Mouse (Mus musculus) urinary bladder, adult 2 months (tissue): ENCODE results near the gene Lalba. TPM values are rescaled to one million over a fixed set of nuclear protein-coding genes. Genes with fewer than 3 reads are reported as not detected.
"Not testable (repeated sequence)": the region's sequence is repeated elsewhere in the genome, so short reads cannot be mapped to it uniquely, and the experiment has no call there.

Experiments used
- DNase-seq: peaks from one replicate; pipeline ENCODE4 v3.0.0; 2022; ENCODE audit warnings: low spot score
- polyA plus RNA-seq: library from polyadenylated mRNA; depleted of rRNA; stranded (reverse); fragments of >200 nt; gene quantifications from 2 replicates; pipeline ENCODE4 v1.2.3, GENCODE M21; 2012; rRNA removed

Lalba gene
- polyA plus RNA-seq, result not detected in 2 replicates

- no peak for DNase-seq
Measured at GRCm38 (mm10) chr15:98482701-98483100, at the start of gene Lalba. Gene Lalba, minus strand, starts transcription at chr15:98482721.

DNA sequence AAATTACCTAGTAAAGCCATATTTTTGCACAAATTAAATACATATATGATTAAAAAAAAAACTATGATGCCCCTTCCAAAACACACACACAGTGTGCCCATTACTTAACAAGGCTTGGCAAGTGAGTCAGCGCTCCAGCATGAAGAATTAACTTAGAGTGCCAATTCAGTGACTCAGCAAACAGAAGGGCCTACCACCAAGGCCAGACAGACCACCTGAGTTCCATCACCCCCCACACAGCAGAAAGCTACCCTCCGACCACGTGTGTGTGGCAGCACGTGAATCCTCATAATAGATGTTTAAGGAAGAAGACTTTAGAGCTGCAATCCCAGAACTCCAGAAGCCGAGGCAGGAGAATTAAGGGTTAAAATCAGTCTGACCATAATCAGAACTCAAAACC lies 49.8 kb upstream of the Lalba start:
- DNase-seq, result no peak

DNA sequence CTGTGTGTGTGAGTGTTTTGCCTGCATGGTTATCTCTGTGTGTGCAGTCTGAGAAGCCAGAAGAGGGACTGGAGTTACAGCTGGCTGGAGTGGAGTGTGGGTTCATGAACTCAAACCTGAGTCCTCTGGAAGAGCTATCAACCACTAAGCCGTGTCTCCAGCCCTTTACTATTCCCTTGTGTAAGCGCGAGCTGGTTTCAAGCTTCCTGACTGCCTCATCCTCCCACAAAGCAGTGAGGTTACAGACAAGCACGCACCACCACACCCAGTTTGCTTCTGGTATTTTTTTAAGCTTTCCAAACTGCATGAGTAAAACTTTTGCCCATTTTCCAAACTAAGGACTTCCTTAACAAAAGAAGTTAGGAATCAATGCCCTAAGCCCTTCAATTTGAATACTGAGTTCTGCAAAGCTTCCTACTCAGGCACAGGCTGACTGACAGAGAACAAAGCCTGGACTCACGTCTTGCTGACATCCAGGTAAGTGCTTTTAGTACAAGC lies 45.6 kb upstream of the Lalba start:
- no peak for DNase-seq

DNA sequence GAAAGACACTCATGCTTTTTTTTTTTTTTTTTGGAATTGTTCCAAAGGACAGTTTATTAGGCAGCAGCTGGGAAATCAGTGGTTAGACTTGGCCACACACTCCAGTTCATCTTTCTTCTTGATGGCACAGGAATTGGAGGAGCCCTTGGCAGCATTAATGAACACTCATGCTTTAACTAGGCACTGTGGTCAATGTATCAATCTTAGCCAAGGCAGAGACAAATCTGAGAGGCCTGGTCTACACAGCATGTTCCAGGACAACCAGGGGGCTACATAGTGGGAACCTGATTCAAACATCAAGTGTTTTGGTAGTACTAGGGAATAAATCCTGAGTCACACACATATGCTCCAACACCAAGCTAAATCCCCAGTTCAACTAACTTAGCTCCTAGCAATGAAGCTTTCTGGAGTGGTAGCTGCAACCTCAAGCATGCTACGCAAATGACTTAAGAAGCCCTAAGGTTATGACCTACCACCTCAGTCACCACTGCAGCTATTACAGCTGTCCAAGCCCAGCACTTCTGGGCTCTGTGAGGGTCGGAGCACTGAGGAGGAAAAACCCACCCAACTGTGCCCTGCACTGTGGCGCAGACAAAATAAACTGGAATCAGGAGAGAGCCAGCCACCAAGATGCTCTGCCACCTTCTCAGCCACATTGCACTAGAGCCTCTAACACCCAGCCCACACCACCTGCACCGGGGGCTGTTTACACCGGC lies 44.7 kb upstream of the Lalba start:
- DNase-seq, result no peak

DNA sequence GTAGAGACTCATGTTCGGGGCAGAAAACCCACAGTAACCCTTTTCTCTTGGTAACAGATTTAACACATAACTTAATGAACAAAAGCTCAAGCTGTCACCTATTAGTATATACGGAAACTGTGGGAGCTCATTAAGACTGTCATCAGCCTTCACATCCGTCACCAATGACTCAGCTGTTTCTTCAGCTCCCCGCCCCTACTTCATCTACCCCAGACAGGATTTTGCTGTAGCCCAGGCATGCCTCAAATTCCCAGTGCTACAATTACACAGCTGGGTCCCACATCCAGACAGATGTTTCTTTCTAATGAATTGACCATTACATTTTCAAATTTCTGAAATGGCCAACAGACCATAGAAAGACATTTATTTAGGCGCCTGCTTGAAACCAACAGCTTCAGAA lies 43.5 kb upstream of the Lalba start:
- no peak for DNase-seq

DNA sequence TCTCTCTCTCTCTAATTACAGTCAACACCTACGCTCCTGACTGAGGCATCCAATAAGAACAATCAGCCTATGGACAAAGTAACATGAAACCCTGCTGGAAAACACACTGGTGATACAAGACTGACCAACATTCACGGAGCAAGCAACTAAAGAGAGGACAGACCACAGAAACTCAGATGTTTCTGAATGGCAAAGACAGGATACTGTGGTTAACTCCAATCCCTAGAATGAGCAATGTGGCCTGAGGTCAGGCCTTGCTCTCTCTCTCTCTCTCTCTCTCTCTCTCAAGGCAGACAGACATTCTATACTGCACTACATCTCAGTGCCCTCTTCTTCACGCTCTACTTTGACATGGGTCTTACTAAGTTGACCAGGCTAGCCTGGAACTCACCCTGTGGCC lies 38.7 kb upstream of the Lalba start:
- no peak for DNase-seq

GRCm38 (mm10) chr15:98517380-98518355 lies 35.1 kb upstream of the Lalba start:
- no peak for DNase-seq

GRCm38 (mm10) chr15:98514845-98515244 lies 32.3 kb upstream of the Lalba start:
- DNase-seq, result not testable (repeated sequence)

GRCm38 (mm10) chr15:98514146-98514545 lies 31.6 kb upstream of the Lalba start:
- DNase-seq, result no peak

DNA sequence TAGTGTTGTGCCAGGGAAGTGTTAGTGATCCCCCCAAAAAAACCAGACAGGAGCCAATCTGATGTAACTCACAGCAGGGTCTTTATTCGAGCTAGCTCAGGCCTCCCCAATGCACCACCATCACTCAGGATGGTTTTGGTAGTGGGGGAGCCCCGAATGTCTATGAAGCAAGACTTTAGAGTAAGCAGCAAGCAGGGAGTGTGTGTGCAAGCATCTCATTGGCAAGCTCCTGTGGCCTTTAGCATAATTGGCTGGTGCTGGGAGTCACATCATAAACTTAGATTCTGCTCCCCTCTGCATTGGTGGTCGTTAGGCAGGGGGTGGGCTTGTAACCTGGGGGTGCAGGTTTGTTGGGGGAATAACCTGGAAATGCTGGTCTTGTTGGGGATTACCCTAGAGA lies 31.2 kb upstream of the Lalba start:
- DNase-seq, result not testable (repeated sequence)

DNA sequence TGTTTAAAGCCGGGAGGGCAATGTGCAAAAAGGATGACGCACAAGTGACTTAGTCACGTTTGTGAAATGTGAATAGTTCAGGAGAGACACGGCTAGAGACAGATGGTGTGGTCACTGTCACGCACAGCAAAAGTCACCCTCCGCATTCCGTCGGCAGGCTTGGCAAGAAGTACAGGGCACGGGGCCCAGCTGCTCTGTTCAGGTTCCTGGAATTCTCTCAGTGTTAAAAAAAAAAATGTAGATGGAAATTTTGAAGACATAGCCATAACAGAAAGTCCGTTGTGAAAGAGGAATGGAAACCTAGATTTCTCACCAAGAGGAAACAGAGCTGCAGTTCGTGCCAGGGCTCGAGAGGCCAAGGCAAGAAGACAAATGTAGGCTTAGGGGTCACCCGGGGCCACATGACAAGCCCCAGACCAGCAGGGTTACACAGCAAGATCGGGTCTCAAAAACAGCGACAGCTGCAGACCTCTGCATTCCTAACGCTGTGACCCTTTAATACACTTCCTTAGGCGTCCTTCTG lies 30.3 kb upstream of the Lalba start:
- DNase-seq, result no peak

GRCm38 (mm10) chr15:98512232-98512631 lies 29.7 kb upstream of the Lalba start:
- DNase-seq, result no peak

GRCm38 (mm10) chr15:98511386-98511928 lies 28.9 kb upstream of the Lalba start:
- no peak for DNase-seq

DNA sequence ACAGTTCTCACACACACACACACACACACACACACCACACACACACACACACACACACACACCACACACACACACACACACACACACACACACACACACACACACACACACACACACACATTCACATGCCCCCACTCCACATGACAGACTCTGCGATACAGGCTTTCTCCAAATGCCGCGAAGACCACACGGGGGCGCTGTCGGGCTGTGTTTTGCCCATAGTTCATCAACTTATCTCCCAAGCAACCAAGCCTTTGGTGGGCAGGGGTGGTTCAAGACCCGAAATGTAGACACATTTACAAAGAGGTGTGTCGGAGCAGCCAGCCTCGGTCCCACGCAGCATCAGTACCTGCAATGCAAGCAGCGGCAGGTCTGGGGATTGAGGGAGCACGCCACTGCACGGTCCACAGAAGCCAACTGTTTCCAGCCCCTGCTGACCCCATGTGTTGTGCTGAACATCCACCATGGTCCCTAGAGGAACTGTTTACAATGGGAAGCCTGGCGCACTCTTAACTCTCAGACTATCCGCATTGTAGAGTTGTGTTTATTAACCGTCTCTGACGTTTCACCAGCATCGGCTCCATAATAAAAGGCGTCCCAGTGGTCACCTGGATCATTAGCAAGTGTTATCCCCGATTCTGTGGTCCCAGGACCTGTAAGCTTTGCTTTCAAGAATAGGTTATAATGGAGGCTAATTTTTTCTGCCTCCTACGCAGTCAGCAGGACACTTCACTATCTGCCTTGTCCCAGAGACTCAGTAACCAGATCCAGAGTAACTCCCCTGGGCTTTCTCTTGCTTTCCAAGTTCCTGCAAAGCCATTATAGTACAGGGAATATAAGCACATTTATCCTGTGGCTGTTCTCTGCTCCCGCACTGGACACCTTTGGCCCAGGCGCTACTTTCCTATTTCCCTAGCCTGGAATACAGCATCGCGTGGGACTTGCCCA lies 28.2 kb upstream of the Lalba start:
- peak; percentile 57 for DNase-seq

DNA sequence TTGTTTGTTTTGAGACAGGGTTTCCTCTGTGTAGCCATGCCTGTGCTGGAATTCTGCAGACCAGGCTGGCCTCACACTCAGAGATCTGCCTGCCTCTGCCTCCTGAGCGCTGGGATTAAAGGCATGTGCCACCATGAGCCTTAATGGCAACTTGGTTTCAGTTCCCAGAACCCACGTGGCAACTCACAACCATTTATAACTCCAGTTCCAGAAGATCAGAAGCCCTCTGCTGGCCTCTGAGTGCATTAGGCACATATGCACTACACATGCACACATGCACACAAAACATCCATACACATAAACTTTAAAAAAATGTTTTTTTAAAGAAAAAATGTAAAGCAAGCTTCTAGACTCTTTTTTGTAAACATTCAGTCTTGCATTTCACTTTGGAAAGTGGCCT lies 26.9 kb upstream of the Lalba start:
- DNase-seq, result no peak

DNA sequence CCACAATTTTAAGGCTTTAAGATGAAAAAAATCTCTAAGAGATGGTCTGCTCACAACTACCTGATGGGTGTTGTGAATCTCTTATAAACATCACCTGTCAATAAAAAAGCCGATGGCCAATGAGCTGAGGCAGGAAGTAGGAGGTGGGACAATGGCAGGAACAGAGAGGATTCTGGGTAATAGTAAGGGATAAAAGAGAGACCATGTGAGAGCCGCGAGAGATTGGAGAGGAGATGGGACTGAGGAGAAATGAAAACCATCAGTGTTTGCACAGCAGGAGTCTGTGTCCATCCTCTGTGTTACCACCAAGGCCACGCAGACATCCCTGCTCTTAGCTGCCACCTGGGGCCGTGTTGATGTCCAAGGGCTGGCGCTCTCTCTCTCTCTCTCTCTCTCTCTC lies 24.8 kb upstream of the Lalba start:
- no peak for DNase-seq

GRCm38 (mm10) chr15:98506253-98506957 lies 23.9 kb upstream of the Lalba start:
- no peak for DNase-seq

DNA sequence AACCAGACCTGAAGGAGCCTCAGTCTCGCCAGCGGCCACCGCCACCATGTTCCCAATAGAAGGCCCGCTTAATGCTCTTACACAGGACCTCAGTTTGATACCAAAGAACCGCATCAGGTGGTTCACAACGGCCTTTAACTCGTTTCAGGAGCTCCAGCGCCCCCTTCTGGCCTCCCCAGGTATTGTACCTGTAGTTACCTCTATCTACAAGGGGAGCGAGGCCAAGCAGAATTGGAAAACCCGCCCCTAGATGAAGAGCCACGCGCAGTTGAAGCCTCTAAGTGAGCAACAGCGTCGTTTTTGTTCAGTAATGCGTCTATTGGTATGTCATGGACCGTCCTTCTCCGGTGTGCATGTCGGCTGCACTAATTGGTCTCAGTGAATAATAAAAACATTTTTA lies 22.0 kb upstream of the Lalba start:
- DNase-seq, result peak; percentile 43

DNA sequence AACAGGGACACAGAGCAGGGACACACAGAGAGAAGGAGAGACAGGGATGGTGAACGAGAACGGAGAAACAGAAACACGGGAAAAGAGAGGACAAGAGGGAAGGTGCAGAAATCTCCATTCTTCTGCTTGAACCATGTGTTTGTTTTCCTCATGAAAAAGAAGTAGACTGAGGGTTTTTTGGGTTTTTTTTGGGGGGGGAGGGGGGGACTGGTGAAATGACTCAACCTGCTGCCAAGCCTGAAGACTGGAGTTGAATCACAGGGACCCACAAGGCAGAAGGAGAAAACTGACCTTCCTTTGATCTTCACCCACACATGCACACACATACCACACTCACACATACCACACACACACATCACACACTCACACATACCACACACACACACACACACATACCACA lies 20.8 kb upstream of the Lalba start:
- no peak for DNase-seq

DNA sequence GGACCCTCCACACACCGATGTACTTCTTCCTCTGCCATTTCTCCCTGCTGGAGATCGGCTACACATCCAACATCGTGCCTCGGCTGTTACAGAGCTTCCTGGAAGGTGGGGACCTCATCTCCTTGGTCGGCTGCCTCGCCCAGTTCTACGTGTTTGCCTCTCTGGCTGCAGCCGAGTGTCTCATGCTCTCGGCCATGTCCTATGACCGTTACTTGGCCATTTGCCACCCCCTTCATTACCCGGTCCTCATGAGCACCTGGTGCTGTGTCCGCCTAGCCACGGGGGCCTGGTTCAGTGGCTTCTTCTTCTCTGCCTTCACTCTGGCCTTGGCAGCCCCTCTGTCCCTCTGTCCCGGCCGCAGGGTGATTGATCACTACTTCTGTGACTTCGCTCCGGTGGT lies 15.1 kb upstream of the Lalba start:
- DNase-seq, result no peak
